Mouse (Mus musculus): ENCODE measurements around the gene Crybg1. TPM values are rescaled to one million over a fixed set of nuclear protein-coding genes. Genes with fewer than 3 reads are reported as not detected.

The Crybg1 gene
- polyA plus RNA-seq, 3 experiments from 2014 or later = 11.4 to 37.7 (median 19.3) TPM

Other genes with a start within 250 kb of the Crybg1 start
- gene Qrsl1, start 247.1 kb downstream of the Crybg1 start, polyA plus RNA-seq (2017; shearing (Covaris generic)) = 10 to 100 TPM; 20.8 to 24.3 (median 22.8) TPM
- gene Rtn4ip1, start 247.0 kb downstream of the Crybg1 start, polyA plus RNA-seq (2017; shearing (Covaris generic)) = 10 to 100 TPM; 11.9 to 14.4 (median 12.2) TPM
- gene Atg5, start 119.5 kb upstream of the Crybg1 start, polyA plus RNA-seq (2017; shearing (Covaris generic)) = 10 to 100 TPM; 47.5 to 58.6 (median 58.5) TPM